Mouse (Mus musculus): ENCODE results near the gene Bicra. TPM values are rescaled to one million over a fixed set of nuclear protein-coding genes. Genes with fewer than 3 reads are reported as not detected.

The Bicra gene
- polyA plus RNA-seq, 1 experiment from 2014 or later: 4.9 TPM

DNA sequence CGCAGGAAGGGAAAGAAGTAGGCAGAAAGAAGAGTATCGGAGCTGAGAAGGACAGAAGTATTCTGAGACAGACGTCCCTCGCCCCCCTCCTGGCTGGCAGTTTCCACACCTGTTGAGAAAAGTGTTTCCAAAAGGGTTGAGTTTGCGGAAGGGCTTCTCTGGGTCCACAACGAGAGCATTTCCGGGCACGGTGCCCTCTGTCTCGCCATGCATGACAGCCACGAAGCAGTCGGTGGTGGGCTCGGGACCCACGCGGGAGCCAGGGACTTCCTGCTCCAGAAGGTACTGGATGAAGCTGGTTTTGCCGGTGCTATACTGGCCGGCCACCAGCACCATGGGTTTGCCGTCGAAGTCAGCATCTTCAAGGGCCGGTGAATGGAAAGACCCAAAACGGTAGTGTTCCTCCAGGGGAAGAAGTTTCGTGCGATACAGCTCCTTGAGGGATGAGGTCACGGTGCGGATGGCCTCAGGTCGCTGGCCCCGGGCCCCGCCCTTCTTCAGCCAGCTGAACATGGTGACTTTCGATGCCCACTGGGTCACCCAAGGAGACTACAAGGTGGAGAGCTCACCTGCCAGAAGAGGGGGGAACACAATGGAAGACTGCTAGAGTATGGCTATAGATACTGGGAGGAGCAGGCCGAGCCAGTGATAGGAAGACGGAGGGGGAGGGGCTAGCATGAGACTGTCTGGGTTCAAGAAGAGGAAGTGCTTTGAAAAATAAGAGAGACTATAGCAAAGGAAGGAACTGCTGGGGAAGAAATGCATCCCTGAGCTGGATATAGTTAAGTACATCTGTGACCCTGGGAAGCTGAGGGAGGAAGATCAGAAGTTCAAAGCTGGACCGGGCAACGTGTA, 83.7 kb downstream of the Bicra start:
- Histone ChIP-seq H3K9me3 (replicated peaks; ENCODE audit: control insufficient read depth, low read length) (no peaks in the 10 kb centered on the region; the same call in 1 of the 2 replicates), H3K27ac (ENCODE audit: low read depth, low read length) (no peak overlapping the region), H3K36me3 (ENCODE audit: control insufficient read depth, insufficient read depth, low read length) (no peaks in the 10 kb centered on the region), H3K4me2 (no peak overlapping the region; the same call in 1 of the 2 replicates), H3K27me3 (ENCODE audit: control insufficient read depth, insufficient read depth, low read length) (no peaks in the 10 kb centered on the region), H3K4me3 (ENCODE audit: low read depth, low read length) (no peak overlapping the region), H3K4me1 (ENCODE audit: control insufficient read depth, insufficient read depth, low read length) (peaks cover 20% of the 10 kb centered on the region), H3K9ac (ENCODE audit: low read depth, low read length) (no peak overlapping the region)
- 78% methylated on average over 32 of the region's 32 CpGs for WGBS (ENCODE audit: insufficient replicate concordance)
- no peak for ATAC-seq (replicated peaks; ENCODE audit: insufficient number of reproducible peaks, low FRiP score, low TSS enrichment)

DNA sequence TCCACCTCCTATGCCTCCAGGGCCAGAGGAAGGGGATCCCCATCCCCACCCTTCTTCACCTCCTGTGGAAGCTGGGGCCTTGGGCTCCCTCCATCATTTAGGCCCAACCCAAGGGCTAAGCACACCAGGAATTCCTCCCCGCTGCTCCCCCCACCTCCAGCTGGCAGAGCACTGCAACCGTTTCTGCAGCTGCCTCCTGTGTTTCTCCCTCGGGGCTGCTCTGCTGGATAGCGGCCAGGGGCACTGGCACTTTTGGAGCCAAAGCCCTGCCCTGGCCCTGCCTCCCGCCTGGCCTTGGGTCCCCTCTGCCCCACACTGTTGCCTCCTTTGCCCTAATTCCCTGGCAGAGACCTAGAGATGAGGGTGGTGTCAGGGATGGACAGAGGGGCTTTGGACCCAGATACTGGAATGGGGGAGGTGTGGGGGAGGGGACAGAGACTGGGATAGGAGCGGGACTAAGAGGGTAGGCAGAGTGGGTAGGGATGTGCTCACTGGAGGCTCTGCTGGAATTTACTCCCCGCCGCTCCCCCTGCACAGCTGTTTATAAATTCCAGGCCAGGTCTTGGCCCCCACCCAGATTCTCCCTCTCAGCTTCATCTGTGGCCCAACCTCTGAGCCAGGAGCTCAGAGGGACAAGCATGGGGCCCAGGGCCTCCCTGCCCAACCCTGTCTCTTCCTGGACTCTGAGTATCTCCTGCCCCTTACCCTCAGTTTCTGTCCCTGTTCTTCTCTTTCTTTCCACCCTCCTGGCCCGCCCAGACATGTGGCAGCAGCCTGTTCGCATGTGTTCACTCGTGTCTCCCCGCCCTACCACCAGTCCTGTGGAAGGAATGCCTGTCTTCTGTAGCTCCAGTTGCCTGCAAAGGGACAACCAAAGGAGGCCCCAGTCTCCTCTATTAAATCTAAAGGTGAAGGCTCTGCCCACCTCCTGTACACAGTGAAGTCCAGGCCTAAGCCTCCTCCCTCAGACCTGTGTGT, 85.1 kb downstream of the Bicra start:
- H3K36me3 ChIP-seq (ENCODE audit: control insufficient read depth, insufficient read depth, low read length): no peaks in the 10 kb centered on the region
- ATAC-seq (replicated peaks; ENCODE audit: insufficient number of reproducible peaks, low FRiP score, low TSS enrichment): peak; percentile 55
- no peaks in the 10 kb centered on the region for H3K9me3 ChIP-seq (replicated peaks; ENCODE audit: control insufficient read depth, low read length)
- no peaks in the 10 kb centered on the region for H3K27me3 ChIP-seq (ENCODE audit: control insufficient read depth, insufficient read depth, low read length)
- no peak overlapping the region for H3K9ac ChIP-seq (ENCODE audit: low read depth, low read length)
- H3K27ac ChIP-seq (ENCODE audit: low read depth, low read length): peak overlapping the region; percentile 36
- H3K4me1 ChIP-seq (ENCODE audit: control insufficient read depth, insufficient read depth, low read length): peaks cover 20% of the 10 kb centered on the region
- peak overlapping the region; percentile 6 for H3K4me2 ChIP-seq
- 29% methylated on average over 11 of the region's 12 CpGs for WGBS (ENCODE audit: insufficient replicate concordance)
- no peak overlapping the region for H3K4me3 ChIP-seq (ENCODE audit: low read depth, low read length)

DNA sequence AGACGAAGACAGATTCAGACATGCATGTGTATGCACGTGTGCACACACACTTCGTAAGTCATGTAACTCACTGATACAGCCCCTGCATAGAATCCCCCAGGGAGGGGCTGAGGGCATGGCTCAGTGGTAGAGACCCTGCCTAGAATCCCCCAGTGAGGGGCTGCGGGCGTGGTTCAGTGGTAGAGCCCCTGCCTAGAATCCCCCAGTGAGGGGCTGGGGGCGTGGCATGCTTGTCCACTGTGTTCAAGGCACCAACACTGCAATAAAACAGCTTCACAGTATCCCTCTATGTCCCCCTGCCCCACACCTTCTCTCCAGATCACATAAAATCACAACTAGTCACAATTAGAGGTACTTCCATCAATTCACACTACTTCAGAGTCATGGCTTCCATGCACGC, 85.9 kb downstream of the Bicra start:
- Histone ChIP-seq H3K9ac (ENCODE audit: low read depth, low read length) (no peak overlapping the region), H3K4me1 (ENCODE audit: control insufficient read depth, insufficient read depth, low read length) (peaks cover 20% of the 10 kb centered on the region), H3K4me2 (no peak overlapping the region)

DNA sequence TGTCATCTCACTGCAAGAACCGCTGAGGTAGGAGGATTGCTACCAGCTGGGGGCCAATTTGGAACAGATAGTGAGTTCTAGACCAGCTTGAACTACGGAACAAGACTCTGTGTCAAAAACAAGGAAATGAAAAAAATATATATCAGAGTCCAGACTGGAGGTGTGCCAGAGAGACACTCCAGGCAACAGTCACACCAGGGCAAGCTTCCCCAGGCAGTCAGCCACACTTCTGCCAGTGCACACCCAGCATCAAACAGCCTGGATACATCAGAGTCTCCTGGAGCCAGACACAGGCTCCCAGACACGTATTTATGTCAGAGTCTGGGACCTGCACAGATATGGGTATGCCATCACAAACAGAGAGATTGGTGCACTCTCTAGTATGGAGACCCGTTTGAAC, 86.5 kb downstream of the Bicra start:
- Histone ChIP-seq H3K9ac (ENCODE audit: low read depth, low read length) (no peak overlapping the region), H3K4me2 (no peak overlapping the region), H3K27ac (ENCODE audit: low read depth, low read length) (no peak overlapping the region), H3K9me3 (replicated peaks; ENCODE audit: control insufficient read depth, low read length) (no peaks in the 10 kb centered on the region), H3K36me3 (ENCODE audit: control insufficient read depth, insufficient read depth, low read length) (peaks cover 4% of the 10 kb centered on the region; the same call in 1 of the 2 replicates), H3K4me3 (ENCODE audit: low read depth, low read length) (no peak overlapping the region), H3K27me3 (ENCODE audit: control insufficient read depth, insufficient read depth, low read length) (no peaks in the 10 kb centered on the region; the same call in 1 of the 2 replicates), H3K4me1 (ENCODE audit: control insufficient read depth, insufficient read depth, low read length) (peaks cover 20% of the 10 kb centered on the region)
- WGBS (ENCODE audit: insufficient replicate concordance): 53% methylated on average over 4 of the region's 4 CpGs
- ATAC-seq (replicated peaks; ENCODE audit: insufficient number of reproducible peaks, low FRiP score, low TSS enrichment): no peak

More for the DNA sequence above, 85.9 kb downstream of the Bicra start:
- Histone ChIP-seq H3K27ac (ENCODE audit: low read depth, low read length) (no peak overlapping the region), H3K9me3 (replicated peaks; ENCODE audit: control insufficient read depth, low read length) (no peaks in the 10 kb centered on the region), H3K36me3 (ENCODE audit: control insufficient read depth, insufficient read depth, low read length) (peaks cover 2% of the 10 kb centered on the region; the same call in 1 of the 2 replicates), H3K4me3 (ENCODE audit: low read depth, low read length) (no peak overlapping the region), H3K27me3 (ENCODE audit: control insufficient read depth, insufficient read depth, low read length) (no peaks in the 10 kb centered on the region; the same call in 1 of the 2 replicates)
- WGBS (ENCODE audit: insufficient replicate concordance): 90% methylated on average over 7 of the region's 7 CpGs
- no peak for ATAC-seq (replicated peaks; ENCODE audit: insufficient number of reproducible peaks, low FRiP score, low TSS enrichment)

DNA sequence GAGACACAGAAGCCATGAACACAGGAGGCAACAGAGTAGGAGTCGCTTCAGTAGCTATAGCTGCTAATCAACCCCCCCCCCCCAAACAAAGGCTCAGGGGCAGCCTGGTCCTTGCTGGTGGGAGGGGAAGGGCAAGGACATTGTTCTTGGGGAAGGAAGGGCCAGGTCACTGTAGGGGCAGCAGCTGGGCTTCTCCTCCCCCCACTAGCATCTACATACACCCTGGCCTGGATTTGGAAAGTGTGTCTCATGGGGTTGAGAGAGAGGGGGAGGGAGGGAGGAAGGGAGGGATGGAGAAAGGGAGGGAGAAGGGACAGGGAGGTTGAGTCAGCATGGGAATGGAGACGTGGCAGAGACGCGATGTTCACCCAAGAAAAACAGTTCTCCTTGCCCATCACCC, 87.0 kb downstream of the Bicra start:
- WGBS (ENCODE audit: insufficient replicate concordance): 46% methylated on average over 4 of the region's 4 CpGs
- Histone ChIP-seq H3K36me3 (ENCODE audit: control insufficient read depth, insufficient read depth, low read length) (peaks cover 4% of the 10 kb centered on the region; the same call in 1 of the 2 replicates), H3K27me3 (ENCODE audit: control insufficient read depth, insufficient read depth, low read length) (no peaks in the 10 kb centered on the region; the same call in 1 of the 2 replicates), H3K4me3 (ENCODE audit: low read depth, low read length) (no peak overlapping the region), H3K9me3 (replicated peaks; ENCODE audit: control insufficient read depth, low read length) (no peaks in the 10 kb centered on the region), H3K27ac (ENCODE audit: low read depth, low read length) (no peak overlapping the region), H3K4me2 (no peak overlapping the region), H3K9ac (ENCODE audit: low read depth, low read length) (no peak overlapping the region), H3K4me1 (ENCODE audit: control insufficient read depth, insufficient read depth, low read length) (peaks cover 20% of the 10 kb centered on the region)
- ATAC-seq (replicated peaks; ENCODE audit: insufficient number of reproducible peaks, low FRiP score, low TSS enrichment): no peak

DNA sequence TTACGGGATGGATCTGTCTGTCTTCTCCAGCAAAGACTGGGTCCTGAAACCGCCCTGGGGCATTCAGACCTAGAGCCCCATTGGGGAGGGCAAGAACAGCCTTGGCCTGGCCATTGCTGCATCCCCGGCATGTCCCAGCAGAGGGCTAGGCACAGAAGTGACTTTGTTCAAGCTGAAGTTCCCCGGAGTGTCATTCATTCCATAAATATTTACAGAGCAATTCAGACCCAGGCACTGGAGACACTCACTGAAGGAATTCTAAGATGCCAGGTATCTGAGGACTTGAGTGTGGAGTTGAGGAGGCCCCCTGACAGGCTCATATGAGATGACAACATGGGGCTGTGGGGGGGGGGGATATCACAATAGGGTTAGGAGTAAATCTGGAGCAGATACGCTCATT, 91.6 kb downstream of the Bicra start:
- Histone ChIP-seq H3K36me3 (ENCODE audit: control insufficient read depth, insufficient read depth, low read length) (peaks cover 4% of the 10 kb centered on the region), H3K27ac (ENCODE audit: low read depth, low read length) (peak overlapping the region; percentile 74; the same call in 1 of the 2 replicates)

DNA sequence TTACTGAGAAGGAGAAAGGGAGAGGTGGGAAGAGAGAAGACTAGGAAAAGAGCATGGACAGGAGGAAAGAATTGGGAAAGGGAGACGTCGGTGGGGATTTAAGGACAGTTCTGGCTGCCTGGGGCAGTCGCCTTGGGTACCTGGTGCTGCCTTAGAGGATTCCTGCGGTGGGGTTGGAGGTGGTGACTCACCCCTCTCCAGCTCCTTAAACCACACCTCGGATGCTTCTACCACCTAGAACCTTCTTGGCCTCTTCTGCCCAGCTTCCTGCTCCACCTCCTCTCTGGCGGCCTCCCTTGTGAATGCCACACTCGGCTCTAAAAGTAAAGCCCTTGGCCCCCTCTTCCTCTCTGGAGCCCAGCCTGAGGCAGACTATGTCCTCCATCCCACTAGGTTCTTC, 92.2 kb downstream of the Bicra start:
- Histone ChIP-seq H3K36me3 (ENCODE audit: control insufficient read depth, insufficient read depth, low read length) (peaks cover 4% of the 10 kb centered on the region), H3K27ac (ENCODE audit: low read depth, low read length) (peak overlapping the region; percentile 74)
- 16% methylated on average over 7 of the region's 7 CpGs for WGBS (ENCODE audit: insufficient replicate concordance)

More for the DNA sequence above, 91.6 kb downstream of the Bicra start:
- Histone ChIP-seq H3K4me1 (ENCODE audit: control insufficient read depth, insufficient read depth, low read length) (peaks cover 17% of the 10 kb centered on the region), H3K4me2 (no peak overlapping the region), H3K9me3 (replicated peaks; ENCODE audit: control insufficient read depth, low read length) (0 out of 2 replicates have a peak, but pooled peaks cover 5% of the 10 kb centered on the region), H3K27me3 (ENCODE audit: control insufficient read depth, insufficient read depth, low read length) (no peaks in the 10 kb centered on the region; the same call in 1 of the 2 replicates), H3K9ac (ENCODE audit: low read depth, low read length) (peak overlapping the region; percentile 53; the same call in 1 of the 2 replicates), H3K4me3 (ENCODE audit: low read depth, low read length) (no peak overlapping the region)
- WGBS (ENCODE audit: insufficient replicate concordance): 63% methylated on average over 5 of the region's 5 CpGs
- no peak for ATAC-seq (replicated peaks; ENCODE audit: insufficient number of reproducible peaks, low FRiP score, low TSS enrichment)

DNA sequence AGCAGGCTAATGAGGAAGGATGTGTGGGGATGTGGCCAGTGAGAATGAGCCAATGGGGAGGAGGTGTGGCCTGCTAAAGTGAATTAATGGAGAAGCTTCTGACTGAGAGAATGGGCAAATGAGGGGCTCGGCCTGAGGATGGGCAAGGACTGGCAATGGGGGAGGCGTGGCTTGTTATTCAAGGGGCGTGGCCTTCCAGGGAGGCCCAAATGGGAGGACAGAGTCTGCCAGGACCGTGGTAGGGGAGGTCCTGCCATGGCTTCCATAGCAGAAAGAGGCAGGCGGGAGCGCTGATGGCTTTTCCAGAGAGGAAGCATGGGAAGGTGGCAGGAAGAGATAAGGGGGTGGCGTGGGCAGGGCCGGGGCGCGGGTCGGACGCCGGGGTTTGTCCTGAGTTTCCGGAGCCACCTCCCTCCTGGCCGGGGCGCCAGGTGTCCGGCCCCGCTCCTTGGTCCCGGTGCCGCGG, 92.7 kb downstream of the Bicra start:
- peak overlapping the region; percentile 74 for H3K27ac ChIP-seq (ENCODE audit: low read depth, low read length)
- ATAC-seq (replicated peaks; ENCODE audit: insufficient number of reproducible peaks, low FRiP score, low TSS enrichment): peak; percentile 63

More for the DNA sequence above, 92.2 kb downstream of the Bicra start:
- ATAC-seq (replicated peaks; ENCODE audit: insufficient number of reproducible peaks, low FRiP score, low TSS enrichment): no peak
- Histone ChIP-seq H3K9me3 (replicated peaks; ENCODE audit: control insufficient read depth, low read length) (0 out of 2 replicates have a peak, but pooled peaks cover 5% of the 10 kb centered on the region), H3K4me3 (ENCODE audit: low read depth, low read length) (peak overlapping the region; percentile 27), H3K27me3 (ENCODE audit: control insufficient read depth, insufficient read depth, low read length) (no peaks in the 10 kb centered on the region; the same call in 1 of the 2 replicates), H3K4me1 (ENCODE audit: control insufficient read depth, insufficient read depth, low read length) (peaks cover 12% of the 10 kb centered on the region), H3K4me2 (peak overlapping the region; percentile 68), H3K9ac (ENCODE audit: low read depth, low read length) (peak overlapping the region; percentile 53; the same call in 1 of the 2 replicates)

More for the DNA sequence above, 92.7 kb downstream of the Bicra start:
- peaks cover 12% of the 10 kb centered on the region for H3K4me1 ChIP-seq (ENCODE audit: control insufficient read depth, insufficient read depth, low read length)
- peak overlapping the region; percentile 68 for H3K4me2 ChIP-seq
- H3K36me3 ChIP-seq (ENCODE audit: control insufficient read depth, insufficient read depth, low read length): peaks cover 4% of the 10 kb centered on the region
- 0 out of 2 replicates have a peak, but pooled peaks cover 5% of the 10 kb centered on the region for H3K9me3 ChIP-seq (replicated peaks; ENCODE audit: control insufficient read depth, low read length)
- H3K27me3 ChIP-seq (ENCODE audit: control insufficient read depth, insufficient read depth, low read length): no peaks in the 10 kb centered on the region; the same call in 1 of the 2 replicates
- H3K4me3 ChIP-seq (ENCODE audit: low read depth, low read length): peak overlapping the region; percentile 27
- 3% methylated on average over 20 of the region's 21 CpGs for WGBS (ENCODE audit: insufficient replicate concordance)
- H3K9ac ChIP-seq (ENCODE audit: low read depth, low read length): peak overlapping the region; percentile 53; the same call in 1 of the 2 replicates
